Mouse (Mus musculus) cortical plate, adult 2 months (tissue): ENCODE measurements around the gene Poln. TPM values are rescaled to one million over a fixed set of nuclear protein-coding genes. Genes with fewer than 3 reads are reported as not detected.

Experiments used
- H3K27ac ChIP-seq: fragments of 200-500 bp; 2 replicates; pipeline ENCODE4 v1.5.1; 2012; ENCODE audit warnings: low read length, control low read depth, inconsistent platforms; ENCODE audit not compliant: insufficient read depth
- H3K4me1 ChIP-seq: fragments of 200-500 bp; 2 replicates; pipeline ENCODE4 v1.6.1; 2011; ENCODE audit warnings: low read length; ENCODE audit not compliant: control insufficient read depth, insufficient read depth
- H3K4me3 ChIP-seq: fragments of 200-500 bp; 2 replicates; pipeline ENCODE4 v1.5.1; 2011; ENCODE audit warnings: mild to moderate bottlenecking, low read length, control low read depth; ENCODE audit not compliant: insufficient read depth
- CTCF ChIP-seq: fragments of 200-500 bp; IDR thresholded peaks from 2 replicates; pipeline ENCODE4 v1.5.1; 2011; ENCODE audit warnings: mild to moderate bottlenecking, control low read depth, low read length; ENCODE audit not compliant: insufficient read depth; ENCODE audit errors: extremely low read depth
- POLR2A ChIP-seq: fragments of 200-500 bp; IDR thresholded peaks from 2 replicates; pipeline ENCODE4 v1.6.1; 2011; ENCODE audit warnings: mild to moderate bottlenecking, low read length, control low read depth; ENCODE audit not compliant: insufficient read depth; ENCODE audit errors: extremely low read depth
- polyA plus RNA-seq: library from polyadenylated mRNA; depleted of rRNA; stranded (reverse); fragments of >200 nt; gene quantifications from 2 replicates; pipeline ENCODE4 v1.2.3, GENCODE M21; 2012; rRNA removed

Gene Poln
- polyA plus RNA-seq, 1 experiment, result 1.4 TPM

GRCm38 (mm10) chr5:33974736-33975135 is 194.5 kb downstream of the Poln start:
- Histone ChIP-seq H3K4me1 (no peaks in the 10 kb centered on the region), H3K4me3 (no peak overlapping the region), H3K27ac (no peak overlapping the region)
- TF ChIP-seq CTCF (no peak), POLR2A (no peak)

DNA sequence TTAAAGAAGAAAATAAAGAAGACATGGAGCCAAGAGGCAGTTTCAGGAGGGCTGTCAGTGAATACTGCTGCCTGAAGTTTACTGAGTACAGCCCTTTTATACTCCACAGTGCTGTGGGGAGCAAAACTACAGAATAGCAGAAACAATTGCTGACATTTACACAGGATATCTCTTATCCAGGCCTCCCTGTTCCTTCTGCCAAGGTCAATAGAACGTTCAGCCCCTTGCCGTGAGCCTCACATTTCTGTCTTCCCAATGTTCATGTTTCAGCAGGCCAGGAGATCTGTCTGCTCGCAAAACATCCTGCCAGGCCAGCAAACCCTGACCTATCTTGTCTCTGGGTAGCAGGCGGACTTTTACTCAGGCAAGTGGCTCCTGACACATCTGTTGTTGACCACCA is 209.9 kb downstream of the Poln start:
- Histone ChIP-seq H3K27ac (no peak overlapping the region), H3K4me3 (no peak overlapping the region), H3K4me1 (no peaks in the 10 kb centered on the region)
- no peak for TF ChIP-seq CTCF
- no peak for TF ChIP-seq POLR2A

Other genes with a start within 250 kb of the Poln start
- 26.2 and 27.1 TPM in 2 replicates for gene Nelfa, start 233.0 kb downstream of the Poln start, polyA plus RNA-seq
- 157 and 165 TPM in 2 replicates for gene Gm1673, start 186.0 kb downstream of the Poln start, polyA plus RNA-seq
- 151 and 153 TPM in 2 replicates for gene Nat8l, start 173.5 kb downstream of the Poln start, polyA plus RNA-seq
- gene Haus3, start 79 bp upstream of the Poln start, polyA plus RNA-seq, result 5.5 and 5.7 TPM in 2 replicates
- gene Mxd4, start 18.3 kb upstream of the Poln start, polyA plus RNA-seq, result 93.6 and 95.3 TPM in 2 replicates
- gene Zfyve28, start 119.0 kb upstream of the Poln start, polyA plus RNA-seq, result 42.2 and 43.0 TPM in 2 replicates
- gene Cfap99, start 119.2 kb upstream of the Poln start, polyA plus RNA-seq, result 0.38 and 0.46 TPM in 2 replicates
- 82.6 and 88.2 TPM in 2 replicates for gene Rnf4, start 166.8 kb upstream of the Poln start, polyA plus RNA-seq
- gene Fam193a, start 200.5 kb upstream of the Poln start, polyA plus RNA-seq, result 32.7 and 42.0 TPM in 2 replicates